Mouse (Mus musculus) thymus, postnatal 10 days (tissue): ENCODE measurements at regions not wholly inside any gene's neighbourhood (a gene's known extent, or its start where the extent isn't known, plus 50 kb on each side); places are given as distances from the start of the nearest gene placed in this dataset.
"Not testable (repeated sequence)": the region's sequence is repeated elsewhere in the genome, so short reads cannot be mapped to it uniquely, and the experiment has no call there.

Experiments used
- DNase-seq, 2 experiments: peaks; one replicate each; pipeline ENCODE4 v3.0.0; 2021; ENCODE audit warnings: low spot score in 2 of 2

DNA sequence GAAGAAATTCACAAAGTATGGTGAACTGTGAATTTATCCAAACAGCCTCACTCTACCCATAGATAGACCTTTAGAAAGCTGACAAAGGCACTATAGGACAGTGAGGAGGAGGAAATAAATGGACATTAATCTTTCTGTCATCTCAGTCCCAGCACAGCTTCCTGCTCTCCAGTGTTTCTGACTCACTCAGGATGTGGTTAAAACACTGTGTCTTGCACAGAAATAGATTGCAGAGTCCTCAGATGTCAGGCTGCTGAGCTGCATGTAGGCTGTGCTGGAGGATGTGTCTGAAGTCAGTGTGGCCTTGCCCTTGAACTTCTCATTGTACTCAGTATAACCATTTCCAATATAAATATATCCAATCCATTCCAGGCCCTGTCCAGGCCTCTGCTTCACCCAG lies 735.6 kb upstream of the Zfp386 start:
- DNase-seq: peak; percentile 4 to 5

DNA sequence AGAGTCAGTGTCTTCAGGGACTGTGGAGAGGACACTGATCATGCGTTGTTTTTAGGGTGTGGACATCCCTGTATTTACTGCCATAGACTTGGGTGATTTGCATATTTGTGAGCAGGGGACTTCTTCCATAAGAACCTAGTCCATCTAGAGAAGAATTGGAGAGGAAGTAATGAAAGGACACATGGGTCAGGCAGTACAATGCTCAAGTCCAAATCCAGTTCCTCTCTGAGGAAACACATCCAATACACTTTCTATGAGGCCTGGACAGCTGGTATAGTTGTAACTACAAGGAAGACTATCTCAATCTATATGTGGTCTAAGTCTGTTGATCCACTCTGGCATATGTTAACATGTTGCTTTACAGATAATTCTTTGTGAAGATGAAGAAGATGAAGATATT lies 734.9 kb upstream of the Zfp386 start:
- DNase-seq: not testable (repeated sequence)

DNA sequence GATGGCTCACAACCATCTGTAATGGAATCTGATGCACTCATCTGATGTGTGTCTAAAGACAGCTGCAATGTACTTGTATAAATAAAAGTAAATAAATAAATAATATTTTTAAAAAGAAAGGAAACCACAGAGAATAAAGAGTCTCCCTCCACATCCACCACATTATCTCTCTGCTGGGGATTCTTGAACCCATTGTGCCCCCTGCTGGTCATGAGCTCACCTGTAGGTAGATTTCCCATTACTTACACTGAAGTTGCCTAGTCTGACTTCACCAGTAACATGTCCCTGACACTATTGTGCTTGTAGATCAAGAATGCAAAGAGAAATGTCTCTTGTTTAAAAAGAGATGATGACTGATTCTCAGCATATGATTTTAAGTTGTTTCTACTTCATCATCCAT lies 726.9 kb upstream of the Zfp386 start:
- DNase-seq: peak; percentile 18 to 63

DNA sequence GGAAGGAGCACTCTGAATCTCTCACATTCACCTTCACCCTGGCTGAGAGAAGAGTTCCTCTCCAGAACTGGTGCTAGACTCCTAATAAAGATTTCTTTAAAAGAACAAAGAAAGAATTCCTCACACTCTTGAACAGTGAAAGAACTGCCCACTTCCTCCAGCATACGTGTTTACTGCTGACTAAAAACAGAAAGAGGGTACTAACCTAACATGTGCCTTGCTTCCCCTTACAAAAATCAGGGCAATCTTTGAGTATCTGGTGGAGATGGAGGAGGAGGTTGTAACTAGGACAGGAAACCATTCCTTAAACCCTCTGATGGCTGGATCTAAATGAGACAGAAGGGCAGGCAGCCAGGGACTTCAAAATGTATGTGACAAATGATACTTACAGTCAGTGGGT lies 719.1 kb upstream of the Zfp386 start:
- DNase-seq: no peak

DNA sequence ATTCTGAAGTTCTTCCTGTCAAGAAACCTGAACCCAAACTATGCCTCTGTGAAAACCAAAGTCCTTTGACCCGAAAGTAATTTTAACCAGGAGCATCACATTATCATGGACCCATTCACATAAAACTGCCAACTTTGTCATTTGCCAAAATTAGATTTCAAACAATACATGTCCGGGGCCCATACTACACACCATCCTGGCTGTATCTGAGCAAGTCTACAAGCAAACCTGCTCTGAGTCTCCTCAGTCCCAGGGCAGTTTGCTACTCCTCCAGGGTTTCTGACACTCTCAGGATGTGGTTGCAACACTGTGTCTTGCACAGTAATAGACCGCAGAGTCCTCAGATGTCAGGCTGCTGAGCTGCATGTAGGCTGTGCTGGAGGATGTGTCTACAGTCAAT lies 712.8 kb upstream of the Zfp386 start:
- DNase-seq: not testable (repeated sequence)

DNA sequence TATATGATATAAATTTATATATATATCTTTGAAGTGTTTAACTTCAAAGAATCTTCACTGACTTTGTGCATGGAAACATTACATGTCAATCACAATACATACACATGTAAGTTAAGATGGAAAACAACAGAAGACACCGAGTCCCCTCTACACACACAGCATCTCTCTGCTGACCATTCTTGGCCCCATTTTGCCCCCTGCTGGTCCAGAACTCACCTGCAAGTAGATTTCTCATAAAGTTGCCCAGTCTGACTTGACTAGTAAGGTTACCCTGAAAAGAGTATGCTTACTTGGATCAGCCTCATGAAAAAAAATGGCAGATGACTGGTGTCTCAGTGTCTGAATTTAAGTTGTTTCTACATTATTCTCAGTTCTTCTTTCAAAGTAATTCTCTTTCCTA lies 710.9 kb upstream of the Zfp386 start:
- DNase-seq: peak in 1 of 2 experiments; percentile 4

DNA sequence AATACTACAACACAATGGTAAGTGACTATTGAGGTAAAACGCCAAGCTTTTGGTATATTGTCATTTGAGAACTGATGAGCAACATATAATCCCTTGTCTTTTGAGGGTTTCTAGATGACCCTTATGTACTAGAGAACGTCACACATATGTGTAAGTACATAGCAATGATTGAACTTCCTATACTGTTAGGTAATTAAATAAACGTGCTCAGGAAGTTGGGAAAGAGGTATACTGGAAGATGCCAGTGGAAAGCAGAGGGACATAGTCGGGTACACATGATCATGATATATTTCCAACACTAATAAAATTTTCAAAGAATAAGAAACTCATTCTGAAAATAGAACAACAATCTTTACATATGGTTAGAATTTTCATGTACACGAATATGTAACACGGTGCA lies 701.4 kb upstream of the Zfp386 start:
- not testable (repeated sequence) for DNase-seq

DNA sequence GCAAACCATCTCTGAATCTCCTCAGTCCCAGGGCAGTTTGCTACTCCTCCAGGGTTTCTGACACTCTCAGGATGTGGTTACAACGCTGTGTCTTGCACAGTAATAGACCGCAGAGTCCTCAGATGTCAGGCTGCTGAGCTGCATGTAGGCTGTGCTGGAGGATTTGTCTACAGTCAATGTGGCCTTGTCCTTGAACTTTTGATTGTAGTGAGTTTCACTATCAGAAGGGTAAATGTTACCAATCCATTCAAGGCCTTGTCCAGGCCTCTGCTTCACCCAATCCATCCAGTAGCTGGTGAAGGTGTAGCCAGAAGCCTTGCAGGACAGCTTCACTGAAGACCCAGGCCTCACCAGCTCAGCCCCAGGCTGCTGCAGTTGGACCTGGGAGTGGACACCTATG lies 688.5 kb upstream of the Zfp386 start:
- DNase-seq: not testable (repeated sequence)

DNA sequence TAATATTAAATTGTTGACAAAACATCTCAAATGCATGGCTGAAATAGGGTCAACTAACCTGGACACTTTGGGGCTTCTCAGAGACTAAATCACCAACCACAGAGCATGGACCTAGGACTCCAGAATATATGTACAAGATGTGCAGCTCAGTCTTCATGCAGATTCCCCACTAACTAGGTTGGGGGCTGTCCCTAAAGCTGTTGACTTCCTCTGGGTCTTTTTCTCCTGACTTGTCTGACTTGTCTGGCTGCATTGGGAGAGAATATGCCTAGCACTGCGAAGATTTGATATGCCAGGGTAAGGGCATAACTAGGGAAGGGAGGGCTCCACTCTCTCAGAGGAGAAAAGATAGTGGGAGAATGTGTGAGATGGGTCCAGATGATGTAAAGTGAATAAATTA lies 681.9 kb upstream of the Zfp386 start:
- DNase-seq: not testable (repeated sequence)

DNA sequence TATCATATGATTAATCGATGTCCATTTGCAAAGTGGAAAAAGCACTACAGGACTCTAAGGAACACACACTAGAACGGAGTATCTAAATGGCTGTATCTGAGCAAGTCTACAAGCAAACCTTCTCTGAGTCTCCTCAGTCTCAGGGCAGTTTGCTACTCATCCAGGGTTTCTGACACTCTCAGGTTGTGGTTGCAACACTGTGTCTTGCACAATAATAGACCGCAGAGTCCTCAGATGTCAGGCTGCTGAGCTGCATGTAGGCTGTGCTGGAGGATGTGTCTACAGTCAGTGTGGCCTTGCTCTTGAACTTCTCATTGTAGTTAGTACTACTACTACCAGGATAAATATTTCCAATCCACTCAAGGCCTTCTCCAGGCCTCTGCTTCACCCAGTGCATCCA lies 675.7 kb upstream of the Zfp386 start:
- not testable (repeated sequence) for DNase-seq

DNA sequence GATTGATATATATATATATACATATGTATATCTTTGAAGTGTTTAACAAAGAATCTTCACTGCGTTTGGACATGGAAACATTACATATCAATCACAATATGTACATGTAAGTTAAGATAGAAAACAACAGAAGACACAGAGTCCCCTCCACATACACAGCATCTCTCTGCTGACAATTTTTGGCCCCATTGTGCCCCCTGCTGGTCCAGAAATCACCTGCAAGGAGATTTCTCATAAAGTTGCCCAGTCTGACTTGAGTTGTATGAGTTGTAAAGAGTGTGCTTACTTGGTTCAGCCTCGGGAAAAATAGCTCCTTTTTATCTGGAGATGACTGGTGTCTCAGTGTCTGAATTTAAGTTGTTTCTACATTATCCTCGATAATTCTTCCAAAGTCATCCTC lies 674.5 kb upstream of the Zfp386 start:
- peak in 1 of 2 experiments; percentile 12 for DNase-seq

DNA sequence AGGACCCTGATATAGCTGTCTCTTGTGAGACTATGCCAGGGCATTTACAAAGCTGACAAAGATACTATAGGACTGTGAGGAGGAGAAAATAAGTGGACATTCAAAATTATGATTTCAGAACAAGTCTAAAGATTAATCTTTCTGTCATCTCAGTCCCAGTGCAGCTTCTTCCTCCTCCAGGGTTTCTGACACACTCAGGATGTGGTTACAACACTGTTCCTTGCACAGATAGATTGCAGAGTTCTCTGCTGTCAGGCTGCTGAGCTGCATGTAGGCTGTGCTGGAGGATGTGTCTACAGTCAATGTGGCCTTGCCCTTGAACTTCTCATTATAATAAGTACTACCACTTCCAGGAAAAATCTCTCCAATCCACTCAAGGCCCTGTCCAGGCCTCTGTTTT lies 661.0 kb upstream of the Zfp386 start:
- not testable (repeated sequence) for DNase-seq

DNA sequence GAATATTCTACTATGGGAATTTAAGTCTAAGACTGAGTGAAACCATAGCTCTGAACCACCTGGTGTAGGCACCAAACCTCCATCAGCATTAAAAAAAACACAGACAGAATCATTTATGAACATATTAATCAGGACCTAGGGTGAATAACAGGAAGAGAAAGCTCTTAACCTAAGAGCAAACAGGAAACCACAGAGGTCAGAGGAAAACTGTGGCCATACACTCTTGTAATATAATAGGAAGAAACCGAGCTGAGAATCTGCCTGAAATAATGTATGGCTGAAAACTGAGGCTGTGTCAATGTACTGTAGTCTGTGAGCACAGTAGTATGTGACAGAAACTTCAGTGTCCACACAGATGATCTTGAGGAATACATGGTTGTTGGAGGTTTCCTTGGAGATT lies 643.4 kb upstream of the Zfp386 start:
- no peak for DNase-seq

DNA sequence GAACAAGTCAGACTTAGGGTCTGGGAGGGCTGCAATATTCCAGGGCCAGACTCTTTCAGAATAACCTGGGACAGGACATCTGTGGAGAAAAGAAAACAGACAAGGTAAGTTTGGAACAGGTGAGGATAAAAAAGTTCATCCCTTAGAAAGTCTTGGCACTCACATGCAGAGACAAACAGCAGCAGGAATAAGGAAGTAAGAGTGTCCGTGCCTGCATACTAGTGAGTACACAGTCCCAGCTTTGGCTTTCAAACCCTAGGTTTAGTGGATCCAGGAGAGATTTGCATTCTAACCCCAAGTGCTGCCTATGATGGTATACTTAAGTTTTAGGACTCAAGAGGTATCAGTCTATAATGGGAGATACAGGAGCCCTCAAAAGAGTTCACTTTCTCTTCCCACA lies 642.9 kb upstream of the Zfp386 start:
- no peak for DNase-seq

DNA sequence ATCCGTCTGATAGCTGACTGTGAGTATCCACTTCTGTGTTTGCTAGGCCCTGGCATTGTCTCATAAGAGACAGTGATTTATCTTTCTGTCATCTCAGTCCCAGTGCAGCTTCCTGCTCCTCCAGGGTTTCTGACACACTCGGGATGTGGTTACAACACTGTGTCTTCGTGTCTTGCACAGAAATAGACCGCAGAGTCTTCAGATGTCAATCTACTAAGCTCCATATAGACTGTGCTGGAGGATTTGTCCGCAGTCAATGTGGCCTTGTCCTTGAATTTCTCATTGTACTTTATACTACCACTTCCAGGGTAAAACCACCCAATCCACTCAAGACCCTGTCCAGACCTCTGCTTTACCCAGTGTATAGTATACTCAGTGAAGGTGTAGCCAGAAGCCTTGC lies 601.3 kb upstream of the Zfp386 start:
- not testable (repeated sequence) for DNase-seq

DNA sequence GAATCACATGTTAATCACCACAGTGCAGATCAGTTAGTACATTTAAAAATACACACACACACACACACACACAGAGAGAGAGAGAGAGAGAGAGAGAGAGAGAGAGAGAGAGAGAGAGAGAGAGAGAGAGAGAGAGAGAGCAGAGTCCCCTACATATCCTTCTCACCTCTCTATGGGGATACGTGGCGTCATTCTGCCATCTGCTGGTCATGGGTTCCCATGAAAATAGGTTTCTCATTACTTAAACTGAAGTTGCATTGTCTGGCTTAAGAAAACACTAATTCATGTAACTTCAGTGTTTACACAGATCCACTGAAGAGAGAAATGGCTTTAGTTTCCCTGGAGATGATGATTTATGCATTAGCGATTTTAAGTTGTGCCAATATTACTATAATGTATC lies 594.9 kb upstream of the Zfp386 start:
- peak in 1 of 2 experiments; percentile 5 for DNase-seq

DNA sequence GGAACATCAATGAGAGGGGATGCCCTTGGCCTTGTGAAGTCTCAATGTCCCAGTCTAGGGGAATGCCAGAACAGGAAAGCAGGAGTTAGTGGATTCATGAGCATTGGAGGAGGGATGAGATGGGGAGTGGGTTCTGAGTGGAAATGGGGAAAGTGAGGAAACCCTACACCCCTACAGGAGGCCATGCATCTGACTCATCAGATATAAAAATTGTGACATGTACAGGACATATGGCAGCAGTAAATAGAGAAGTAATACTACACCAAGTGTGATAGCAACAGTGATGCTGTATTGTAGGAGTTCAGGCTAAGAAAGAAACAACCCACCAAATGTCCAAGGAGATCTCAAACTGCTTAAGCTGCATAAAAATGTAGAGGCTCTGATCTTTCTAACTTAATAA lies 582.7 kb upstream of the Zfp386 start:
- DNase-seq: not testable (repeated sequence)

DNA sequence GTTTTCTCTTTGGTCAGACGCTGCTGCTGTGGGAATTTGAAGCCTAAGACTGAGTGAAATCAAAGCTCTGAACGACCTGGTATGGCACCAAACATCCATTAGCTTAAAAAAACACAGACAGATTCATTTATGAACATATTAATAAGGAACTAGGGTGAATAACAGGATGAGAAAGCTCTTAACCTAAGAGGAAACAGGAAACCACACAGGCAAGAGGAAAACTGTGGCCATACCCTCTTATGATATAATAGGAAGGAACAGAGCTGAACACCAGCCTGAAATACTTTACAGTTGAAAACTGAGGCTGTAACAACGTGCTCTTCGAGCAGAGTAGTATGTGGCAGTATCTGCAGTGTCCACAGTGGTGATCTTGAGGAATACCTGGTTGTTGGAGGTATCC lies 579.5 kb upstream of the Zfp386 start:
- not testable (repeated sequence) for DNase-seq

DNA sequence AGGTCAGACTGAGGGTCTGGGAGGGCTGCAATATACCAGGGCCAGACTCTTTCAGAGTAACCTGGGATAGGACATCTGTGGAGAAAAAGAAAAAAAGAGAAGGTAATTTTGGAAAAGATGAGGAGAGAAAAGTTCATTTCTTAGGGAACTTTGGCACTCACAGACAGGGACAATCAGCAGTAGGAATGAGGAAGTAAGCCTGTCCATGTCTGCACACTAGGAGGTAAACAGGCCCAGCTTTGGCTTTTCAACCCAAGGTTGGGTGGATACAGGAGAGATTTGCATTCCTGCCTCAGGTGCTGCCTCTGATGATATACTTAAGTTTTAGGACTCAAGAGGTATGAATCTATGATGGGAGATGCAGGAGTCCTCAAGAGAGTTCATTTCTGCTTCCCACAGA lies 579.0 kb upstream of the Zfp386 start:
- DNase-seq: not testable (repeated sequence)

DNA sequence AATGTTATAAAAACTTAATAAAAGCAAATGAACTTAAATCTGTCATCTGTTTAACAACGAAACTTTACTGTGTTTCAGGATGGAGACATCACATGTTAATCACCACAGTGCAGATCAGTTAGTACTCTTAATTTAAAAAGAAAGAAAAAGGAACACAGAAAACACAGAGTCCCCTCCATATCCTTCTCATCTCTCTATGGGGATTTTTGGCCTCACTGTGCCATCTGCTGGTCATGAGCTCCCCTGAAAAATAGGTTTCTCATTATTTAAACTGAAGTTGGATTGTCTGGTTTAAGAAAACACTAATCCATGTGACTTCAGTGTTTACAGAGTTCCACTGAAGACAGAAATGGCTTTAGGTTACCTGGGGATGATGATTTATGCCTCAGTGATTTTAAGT lies 548.7 kb upstream of the Zfp386 start:
- DNase-seq: no peak

DNA sequence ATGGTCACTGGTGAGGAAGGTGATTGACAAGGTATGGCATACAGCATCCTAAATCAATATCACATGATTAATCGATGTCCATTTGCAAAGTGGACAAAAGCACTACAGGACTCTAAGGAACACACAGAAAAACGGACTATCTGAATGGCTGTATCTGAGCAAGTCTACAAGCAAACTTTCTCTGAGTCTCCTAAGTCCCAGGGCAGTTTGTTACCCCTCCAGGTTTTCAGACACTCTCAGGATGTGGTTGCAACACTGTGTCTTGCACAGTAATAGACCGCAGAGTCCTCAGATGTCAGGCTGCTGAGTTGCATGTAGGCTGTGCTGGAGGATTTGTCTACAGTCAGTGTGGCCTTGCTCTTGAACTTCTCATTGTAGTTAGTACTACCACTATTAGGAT lies 540.2 kb upstream of the Zfp386 start:
- DNase-seq: not testable (repeated sequence)

DNA sequence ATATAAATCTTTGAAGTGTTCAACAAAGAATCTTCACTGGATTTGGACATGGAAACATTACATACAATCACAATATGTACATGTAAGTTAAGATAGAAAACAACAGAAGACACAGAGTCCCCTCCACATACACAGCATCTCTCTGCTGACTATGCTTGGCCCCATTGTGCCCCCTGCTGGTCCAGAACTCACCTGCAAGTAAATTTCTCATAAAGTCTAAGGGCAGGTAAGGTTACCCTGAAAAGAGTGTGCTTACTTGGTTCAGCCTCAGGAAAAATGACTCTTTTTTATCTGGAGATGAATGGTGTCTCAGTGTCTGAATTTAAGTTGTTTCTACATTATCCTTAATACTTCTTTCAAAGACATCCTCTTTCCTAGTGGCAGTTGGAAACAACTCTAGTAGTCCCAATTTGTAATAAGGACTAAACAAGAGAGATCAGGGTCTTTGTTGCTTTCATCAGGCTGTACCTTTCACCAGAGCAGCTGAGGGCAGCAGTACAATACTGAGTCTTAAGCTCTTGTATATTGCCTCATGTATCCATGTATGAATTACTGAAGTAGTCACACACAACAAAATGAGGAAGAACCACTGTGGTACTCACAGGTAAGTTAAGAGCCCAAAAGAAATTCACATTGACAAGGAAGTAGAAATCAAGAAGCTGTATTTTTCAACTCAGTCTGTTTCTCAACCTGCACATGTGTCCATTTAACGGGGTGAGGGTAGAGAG lies 538.7 kb upstream of the Zfp386 start:
- peak in 1 of 2 experiments; percentile 27 for DNase-seq

DNA sequence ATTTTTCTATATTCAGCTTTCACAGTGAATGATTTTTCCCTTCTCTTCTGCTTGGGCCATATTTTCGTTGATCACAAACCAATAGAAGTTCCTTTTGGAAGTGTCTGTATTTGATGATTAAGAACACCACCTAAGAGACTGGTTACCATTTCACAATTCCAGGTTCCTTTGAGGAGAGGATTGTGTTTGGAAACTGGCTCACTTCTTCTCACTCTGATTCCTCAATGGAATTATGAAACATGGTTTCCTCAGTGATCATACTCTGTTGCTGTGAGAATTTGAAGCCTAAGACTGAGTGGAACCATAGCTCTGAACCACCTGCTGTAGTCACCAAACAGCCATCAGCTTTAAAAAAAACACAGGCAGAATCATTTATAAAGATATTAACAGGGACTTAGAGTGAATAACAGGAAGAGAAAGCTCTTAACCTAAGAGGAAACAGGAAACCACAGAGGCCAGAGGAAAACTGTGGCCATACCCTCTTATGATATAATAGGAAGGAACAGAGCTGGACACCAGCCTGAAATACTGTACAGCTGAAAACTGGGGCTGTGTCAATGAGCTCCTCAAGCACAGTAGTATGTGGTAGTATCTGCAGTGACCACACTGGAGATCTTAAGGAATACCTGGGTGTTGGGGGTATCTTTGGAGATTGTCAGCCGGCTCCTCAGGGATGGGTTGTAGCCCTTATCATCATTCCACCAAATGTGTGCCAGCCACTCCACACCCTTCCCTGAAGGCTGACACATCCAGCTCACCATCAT lies 528.6 kb upstream of the Zfp386 start:
- not testable (repeated sequence) for DNase-seq
